Mouse (Mus musculus) stomach, postnatal 0 days (tissue): ENCODE results near the gene Mkln1.

ENCODE experiments used
- CTCF ChIP-seq: IDR thresholded peaks from 2 replicates; pipeline ENCODE4 v1.5.1; 2016; ENCODE audit warnings: antibody characterized with exemption, low read depth, mild to moderate bottlenecking, moderate library complexity
- EP300 ChIP-seq: optimal IDR thresholded peaks from 2 replicates; pipeline ENCODE3; 2016; ENCODE audit warnings: antibody characterized with exemption

DNA sequence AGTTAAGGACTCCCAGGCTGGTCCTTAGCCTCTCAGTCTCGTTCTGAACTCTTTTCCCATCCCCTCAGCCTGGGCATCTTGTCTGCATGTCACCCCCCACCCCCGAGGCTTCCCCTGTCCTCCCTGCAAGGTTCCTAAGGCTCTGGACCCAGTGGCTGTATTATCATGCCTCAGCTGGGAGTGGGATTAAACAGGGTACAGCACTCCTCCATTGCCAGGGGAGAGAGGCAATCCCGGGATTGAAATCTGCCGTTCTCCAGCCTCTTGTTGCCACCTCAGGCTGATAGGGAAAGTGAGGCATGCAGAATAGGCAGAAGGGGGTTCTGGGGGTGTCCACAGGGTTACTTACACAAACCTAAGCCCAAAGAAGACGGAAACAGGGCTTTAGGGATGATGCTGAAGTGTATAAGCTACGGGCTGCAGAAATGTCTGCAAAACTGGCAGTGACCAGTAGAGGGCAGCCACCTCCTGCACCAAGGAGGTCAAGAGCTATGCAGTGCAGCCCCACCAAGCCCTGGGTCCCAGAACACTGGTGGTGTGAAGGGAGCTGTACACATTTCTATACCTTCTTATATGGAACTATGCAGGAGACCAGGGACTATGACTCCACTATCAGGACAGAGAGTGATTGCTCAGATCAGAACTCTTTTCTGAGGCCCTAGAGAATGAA, 126.8 kb downstream of the Mkln1 start:
- TF ChIP-seq CTCF: peak; percentile 93
- TF ChIP-seq EP300: no peak
